Mouse (Mus musculus) CH12.LX (cell line): Measurements from ENCODE around the gene Olfr524. TPM values are rescaled to one million over a fixed set of nuclear protein-coding genes. Genes with fewer than 3 reads are reported as not detected.

Source experiments
- DNase-seq: peaks from one replicate; pipeline ENCODE4 v3.0.0-alpha.2; 2013; ENCODE audit errors: extremely low read depth
- H3K27ac ChIP-seq: 2 replicates; pipeline ENCODE4 v1.5.1; 2012; ENCODE audit warnings: low read depth, mild to moderate bottlenecking, control low read depth, moderate library complexity; ENCODE audit not compliant: insufficient read depth
- H3K27me3 ChIP-seq: replicated peaks from 2 replicates; pipeline ENCODE3; 2012; ENCODE audit warnings: inconsistent platforms
- H3K36me3 ChIP-seq, 2 experiments: replicated peaks in 1 of 2; 2 replicates each; pipeline versions ENCODE3 to v1.6.1; 2012; ENCODE audit warnings: inconsistent platforms in 1 of 2, low read length in 1 of 2, mild to moderate bottlenecking in 1 of 2, mixed read lengths in 1 of 2, moderate library complexity in 1 of 2; ENCODE audit not compliant: control insufficient read depth in 1 of 2, insufficient read depth in 1 of 2
- H3K4me1 ChIP-seq, 2 experiments: 2 replicates each; pipeline ENCODE4 v1.6.1; 2012; ENCODE audit warnings: inconsistent platforms in 1 of 2, moderate library complexity in 1 of 2; ENCODE audit not compliant: insufficient read depth in 2 of 2, control insufficient read depth in 1 of 2
- H3K4me2 ChIP-seq: 2 replicates; pipeline ENCODE4 v1.6.1; 2012; ENCODE audit warnings: low read depth, mild to moderate bottlenecking, control low read depth; ENCODE audit not compliant: poor library complexity, insufficient read depth, severe bottlenecking
- H3K4me3 ChIP-seq, 3 experiments: fragments of 150-350 bp in 1 of 3; sonication (generic) in 1 of 3; replicated peaks in 1 of 3; 2 replicates each; pipeline versions ENCODE3 to v1.5.1; 2011 to 2012; ENCODE audit warnings: low read depth in 2 of 3, low read length in 2 of 3, mild to moderate bottlenecking in 2 of 3, moderate library complexity in 2 of 3, control low read depth in 1 of 3, improper control_type of control experiment in 1 of 3, inconsistent platforms in 1 of 3, mixed read lengths in 1 of 3; ENCODE audit not compliant: poor library complexity in 1 of 3
- H3K79me2 ChIP-seq: replicated peaks from 2 replicates; pipeline ENCODE4 v1.6.1; 2012; ENCODE audit warnings: mild to moderate bottlenecking, moderate library complexity; ENCODE audit not compliant: control insufficient read depth, poor library complexity, insufficient read depth, severe bottlenecking; ENCODE audit errors: extremely low read depth
- H3K9ac ChIP-seq: 2 replicates; pipeline ENCODE4 v1.6.1; 2012; ENCODE audit warnings: low read depth, mild to moderate bottlenecking, control low read depth, moderate library complexity; ENCODE audit not compliant: insufficient read depth
- H3K9me3 ChIP-seq: replicated peaks from 2 replicates; pipeline ENCODE3; 2012; ENCODE audit warnings: low read length, inconsistent platforms, mixed read lengths
- CHD1 ChIP-seq: IDR thresholded peaks from 2 replicates; pipeline ENCODE4 v1.6.1; 2012; ENCODE audit warnings: low read depth, low read length, improper control_type of control experiment, inconsistent platforms
- CTCF ChIP-seq, 2 experiments: IDR thresholded peaks in 1 of 2; conservative IDR thresholded peaks in 1 of 2; 2 replicates each; pipeline ENCODE4 v1.5.1; 2011 to 2012; ENCODE audit warnings: low read depth in 2 of 2, low read length in 2 of 2, improper control_type of control experiment in 1 of 2, inconsistent platforms in 1 of 2, mild to moderate bottlenecking in 1 of 2, moderate library complexity in 1 of 2
- ELF1 ChIP-seq: IDR thresholded peaks from 2 replicates; pipeline ENCODE4 v1.6.1; 2014; ENCODE audit warnings: low read depth, mild to moderate bottlenecking, inconsistent platforms, low read length, improper control_type of control experiment
- ETS1 ChIP-seq: conservative IDR thresholded peaks from 2 replicates; pipeline ENCODE4 v1.6.1; 2012; ENCODE audit warnings: low read depth, mild to moderate bottlenecking, inconsistent platforms, low read length, improper control_type of control experiment, moderate library complexity
- KAT2A ChIP-seq: IDR thresholded peaks from 2 replicates; pipeline ENCODE4 v1.6.1; 2012; ENCODE audit warnings: low read length, improper control_type of control experiment, inconsistent platforms; ENCODE audit not compliant: insufficient replicate concordance
- MAFK ChIP-seq: IDR thresholded peaks from 2 replicates; pipeline ENCODE4 v1.6.1; 2011; ENCODE audit warnings: low read length, improper control_type of control experiment; ENCODE audit not compliant: insufficient replicate concordance
- MAZ ChIP-seq: IDR thresholded peaks from 2 replicates; pipeline ENCODE4 v1.6.1; 2012; ENCODE audit warnings: low read depth, mild to moderate bottlenecking, inconsistent platforms, low read length, improper control_type of control experiment, moderate library complexity
- MEF2A ChIP-seq: IDR thresholded peaks from 2 replicates; pipeline ENCODE4 v1.6.1; 2014; ENCODE audit warnings: low read depth, mild to moderate bottlenecking, inconsistent platforms, low read length, improper control_type of control experiment, borderline replicate concordance
- MXI1 ChIP-seq: IDR thresholded peaks from 2 replicates; pipeline ENCODE4 v1.6.1; 2011; ENCODE audit warnings: mild to moderate bottlenecking, low read depth, low read length, improper control_type of control experiment
- MYC ChIP-seq: IDR thresholded peaks from 2 replicates; pipeline ENCODE4 v1.6.1; 2011; ENCODE audit warnings: low read depth, mild to moderate bottlenecking, improper control_type of control experiment, low read length
- NELFE ChIP-seq: IDR thresholded peaks from 2 replicates; pipeline ENCODE4 v1.6.1; 2011; ENCODE audit warnings: low read depth, low read length, improper control_type of control experiment
- RAD21 ChIP-seq: IDR thresholded peaks from 2 replicates; pipeline ENCODE4 v1.6.1; 2011; ENCODE audit warnings: low read depth, mild to moderate bottlenecking, low read length, improper control_type of control experiment, moderate library complexity
- RCOR1 ChIP-seq: conservative IDR thresholded peaks from 2 replicates; pipeline ENCODE4 v1.6.1; 2012; ENCODE audit warnings: low read depth, mild to moderate bottlenecking, inconsistent platforms, low read length, improper control_type of control experiment
- SMC3 ChIP-seq: IDR thresholded peaks from 2 replicates; pipeline ENCODE4 v1.6.1; 2011; ENCODE audit warnings: low read depth, low read length, improper control_type of control experiment
- ZKSCAN1 ChIP-seq: IDR thresholded peaks from 2 replicates; pipeline ENCODE4 v1.6.1; 2012; ENCODE audit warnings: low read depth, inconsistent platforms, low read length, improper control_type of control experiment, borderline replicate concordance
- dilution Hi-C: fragments of 300-500 bp; cut with MboI; formaldehyde crosslinking; loops from 2 replicates; pipeline ENCODE4 v1.14.3; 2020; ENCODE audit warnings: low sequenced_read_pairs; ENCODE audit not compliant: extremely low pct_unique_long_range_greater_than_20kb, extremely low pct_ligation_motif_present
- in situ Hi-C: fragments of 300-500 bp; cut with MboI; formaldehyde crosslinking; loops from 3 replicates; pipeline ENCODE4 v1.14.3; 2019; ENCODE audit warnings: low sequenced_read_pairs, low pct_ligation_motif_present, low pct_unique_long_range_greater_than_20kb, mixed read lengths
- polyA plus RNA-seq: library from polyadenylated mRNA; unstranded; fragments of >175 nt; gene quantifications from 2 replicates; pipeline ENCODE4 v1.2.1, GENCODE M21; 2012; ENCODE audit warnings: low read depth; ENCODE audit not compliant: insufficient read length
- total RNA-seq, 2 experiments: library from RNA; depleted of rRNA; stranded (reverse); fragments of 300-350 nt in 1 of 2; fragments of >200 nt in 1 of 2; gene quantifications; 2 replicates each; pipeline ENCODE4 v1.2.3; 2012 to 2014

Olfr524 gene
- total and polyA plus RNA-seq, 3 experiments = not detected

DNA sequence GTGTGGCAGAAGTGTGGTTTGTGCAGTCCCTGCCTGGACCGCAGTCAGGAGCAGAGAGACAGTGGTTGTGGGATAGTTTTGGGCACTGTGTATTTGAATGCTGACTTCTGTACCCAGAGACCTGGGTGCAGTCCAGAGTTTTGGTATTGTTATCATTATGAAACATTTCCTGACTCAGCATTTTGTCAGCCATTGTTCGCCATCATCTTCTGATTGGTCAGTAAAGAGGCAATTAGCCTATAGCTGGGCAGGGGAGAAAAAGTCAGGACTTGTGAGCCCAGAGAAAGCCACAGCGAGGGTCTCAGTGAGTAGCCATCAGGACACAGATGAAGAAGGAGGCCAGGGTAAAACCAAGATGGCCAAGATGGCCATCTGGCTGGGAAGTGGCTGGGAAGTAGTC is 45.4 kb downstream of the Olfr524 start:
- in situ Hi-C loops = no loop called here
- H3K36me3 ChIP-seq = no peaks in the 10 kb centered on the region
- TF ChIP-seq MAZ = no peak
- no peak for TF ChIP-seq CHD1
- peak; percentile 95 for TF ChIP-seq MAFK
- TF ChIP-seq, all 38 proteins: peak for 1

DNA sequence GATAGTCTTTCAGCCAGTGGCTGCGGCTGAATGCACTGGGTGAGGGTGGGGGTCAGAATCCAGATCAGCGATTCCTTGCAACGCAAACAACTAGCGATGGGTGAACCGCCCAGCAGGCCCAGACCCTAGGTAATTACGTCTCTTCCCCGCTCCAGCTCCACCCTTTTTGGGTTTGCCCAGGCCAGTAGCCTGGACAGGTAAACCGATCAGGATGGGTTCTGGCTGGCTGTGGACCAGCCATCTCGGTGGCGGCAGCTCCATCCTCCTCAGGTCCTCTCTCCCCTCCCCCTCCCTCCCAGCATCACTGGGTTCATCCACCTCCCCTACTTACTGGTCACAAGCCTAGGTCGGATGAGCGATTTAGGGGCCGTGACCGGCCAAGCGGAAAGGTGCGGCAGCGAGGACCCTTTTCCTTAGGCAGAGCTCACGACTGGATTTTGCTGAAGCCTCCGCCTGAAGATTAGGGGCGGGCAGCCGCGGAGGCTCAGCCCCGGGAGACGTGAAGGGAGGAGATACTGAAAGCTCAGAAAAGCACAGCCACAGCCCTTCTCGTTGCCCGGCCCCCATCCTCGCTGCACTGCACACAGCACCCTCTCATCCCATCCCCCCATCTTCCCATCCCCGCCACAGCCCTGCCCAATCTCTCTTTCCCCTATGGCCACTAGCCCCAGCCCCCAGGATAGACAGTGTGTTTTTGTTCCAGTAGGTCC is 51.4 kb downstream of the Olfr524 start, which contains the start of gene Sprn:
Gene Sprn (minus strand): TSS at position 660 of the 710 bp plus-strand sequence.
- Histone ChIP-seq H3K4me1 (no peaks in the 10 kb centered on the region), H3K36me3 (peaks cover 9 to 34% of the 10 kb centered on the region in 2 experiments), H3K9ac (no peak within 1 kb of the TSS), H3K27me3 (peaks cover 22% of the 10 kb centered on the region), H3K79me2 (no peaks in the 10 kb centered on the region), H3K9me3 (no peaks in the 10 kb centered on the region), H3K4me2 (no peak within 1 kb of the TSS), H3K4me3 (no peak within 1 kb of the TSS), H3K27ac (no peak within 1 kb of the TSS)
- in situ Hi-C loops (no loop called here), dilution Hi-C loops (no loop called here)
- no peak for DNase-seq
- no peak for TF ChIP-seq MXI1
- no peak for TF ChIP-seq MEF2A
- TF ChIP-seq SMC3 = no peak
- no peak for TF ChIP-seq CTCF (conservative IDR thresholded peaks at IDR 0.05 in 1 of 2, IDR thresholded peaks at IDR 0.05 in 1 of 2; ENCODE audit: low read depth in 2 of 2, low read length in 2 of 2)
- no peak for TF ChIP-seq RAD21
- TF ChIP-seq MYC = no peak
- TF ChIP-seq ETS1 = no peak
- TF ChIP-seq ZKSCAN1 = no peak
- no peak for TF ChIP-seq KAT2A
- TF ChIP-seq RCOR1 = no peak

More for the DNA sequence above, 45.4 kb downstream of the Olfr524 start:
- Histone ChIP-seq H3K9ac (no peak overlapping the region), H3K27me3 (peaks cover 79% of the 10 kb centered on the region), H3K79me2 (no peaks in the 10 kb centered on the region), H3K4me2 (no peak overlapping the region), H3K4me3 (no peak overlapping the region), H3K4me1 (peaks cover 2 to 5% of the 10 kb centered on the region in 2 experiments), H3K9me3 (no peaks in the 10 kb centered on the region), H3K27ac (no peak overlapping the region)
- dilution Hi-C loops = no loop called here
- DNase-seq = no peak

DNA sequence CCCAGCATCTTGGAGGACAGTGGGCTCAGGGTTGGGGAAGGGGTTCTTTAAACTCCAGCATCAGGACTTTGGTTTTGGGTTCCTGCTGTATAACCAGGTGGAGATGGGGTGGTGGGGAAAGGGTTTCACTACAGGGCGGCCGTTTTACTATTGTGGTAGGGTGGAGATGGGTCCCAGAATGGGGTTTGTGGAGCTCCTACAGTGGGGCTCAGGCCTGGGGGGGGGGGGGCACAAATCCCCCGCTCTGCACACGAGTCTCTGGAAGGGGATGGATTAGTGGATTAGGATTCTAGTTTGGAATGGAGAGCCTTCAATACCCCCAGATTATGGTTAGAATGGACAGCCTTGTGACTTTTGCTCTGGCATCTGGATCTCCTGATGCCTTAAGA is 51.9 kb downstream of the Olfr524 start:
- no peak for DNase-seq
- in situ Hi-C loops = no loop called here
- H3K4me2 ChIP-seq = no peak overlapping the region
- dilution Hi-C loops = no loop called here
- no peaks in the 10 kb centered on the region for H3K9me3 ChIP-seq
- no peaks in the 10 kb centered on the region for H3K4me1 ChIP-seq
- TF ChIP-seq ELF1 = no peak
- no peak for TF ChIP-seq NELFE
- no peak for TF ChIP-seq MAZ
- no peak for TF ChIP-seq CHD1
- TF ChIP-seq ETS1 = no peak
- H3K27ac ChIP-seq = no peak overlapping the region
- no peak overlapping the region for H3K9ac ChIP-seq
- no peak overlapping the region for H3K4me3 ChIP-seq
- H3K36me3 ChIP-seq = peaks cover 9 to 39% of the 10 kb centered on the region in 2 experiments
- peaks cover 16% of the 10 kb centered on the region for H3K27me3 ChIP-seq
- H3K79me2 ChIP-seq = no peaks in the 10 kb centered on the region
